Mouse (Mus musculus) myocyte (in vitro differentiated cells): Measurements from ENCODE around the gene Cab39.

Source experiments
- CEBPB ChIP-seq: IDR thresholded peaks from 2 replicates; pipeline ENCODE4 v1.6.1; 2011; ENCODE audit warnings: mild to moderate bottlenecking, moderate library complexity; ENCODE audit not compliant: poor library complexity, insufficient read depth, severe bottlenecking
- E2F4 ChIP-seq: IDR thresholded peaks from one replicate; pipeline ENCODE4 v1.6.1; 2011; ENCODE audit warnings: mild to moderate bottlenecking, control low read depth, moderate library complexity; ENCODE audit not compliant: insufficient read depth
- MAX ChIP-seq: IDR thresholded peaks from one replicate; pipeline ENCODE4 v1.6.1; 2011; ENCODE audit warnings: low read depth, mild to moderate bottlenecking, control low read depth
- MYOD1 ChIP-seq, 3 experiments: IDR thresholded peaks; one replicate each; pipeline ENCODE4 v1.6.1; 2011; ENCODE audit warnings: control low read depth in 2 of 3, low read depth in 2 of 3, mild to moderate bottlenecking in 2 of 3, moderate library complexity in 1 of 3; ENCODE audit not compliant: insufficient read length in 2 of 3, control insufficient read depth in 1 of 3
- POLR2A ChIP-seq: IDR thresholded peaks from one replicate; pipeline ENCODE4 v1.6.1; 2011; ENCODE audit warnings: low read depth, mild to moderate bottlenecking, control low read depth, moderate library complexity; ENCODE audit not compliant: insufficient read length
- POLR2AphosphoS2 ChIP-seq: IDR thresholded peaks from one replicate; pipeline ENCODE4 v1.6.1; 2011; ENCODE audit warnings: low read depth, control low read depth; ENCODE audit not compliant: insufficient read length
- SRF ChIP-seq: IDR thresholded peaks from one replicate; pipeline ENCODE4 v1.6.1; 2011; ENCODE audit warnings: low read depth; ENCODE audit not compliant: control insufficient read depth, insufficient read length
- USF1 ChIP-seq: IDR thresholded peaks from one replicate; pipeline ENCODE4 v1.6.1; 2011; ENCODE audit warnings: low read depth, mild to moderate bottlenecking, control low read depth, moderate library complexity

GRCm38 (mm10) chr1:85839790-85840189 lies 46.5 kb downstream of the Cab39 start:
- TF ChIP-seq POLR2A: no peak
- TF ChIP-seq CEBPB: no peak
- no peak for TF ChIP-seq MAX
- TF ChIP-seq MYOD1 (IDR thresholded peaks at IDR 0.05; ENCODE audit: control insufficient read depth in 1 of 3, insufficient read length in 2 of 3, low read depth in 2 of 3): no peak
- no peak for TF ChIP-seq USF1
- TF ChIP-seq SRF: no peak
- TF ChIP-seq E2F4: no peak
- no peak for TF ChIP-seq POLR2AphosphoS2
